Mouse (Mus musculus): ENCODE measurements around the gene Slc9c1.

GRCm38 (mm10) chr16:45625342-45625741 lies 90.2 kb downstream of the Slc9c1 start:
- TF ChIP-seq CTCF (conservative IDR thresholded peaks at IDR 0.05; ENCODE audit: low read length) = no peak
- TF ChIP-seq NANOG (IDR thresholded peaks at IDR 0.05; ENCODE audit: borderline replicate concordance, low read length) = no peak

Data from E14TG2a.4 (cell line).